Mouse (Mus musculus): Measurements from ENCODE around the gene Hoxa6. TPM values are rescaled to one million over a fixed set of nuclear protein-coding genes. Genes with fewer than 3 reads are reported as not detected.

Hoxa6 gene
- polyA plus RNA-seq, 1 experiment = 0.96 TPM

GRCm38 (mm10) chr6:52220003-52220864, 11.7 kb upstream of the Hoxa6 start:
- Histone ChIP-seq H3K4me3 (ENCODE audit: insufficient read depth, poor library complexity, severe bottlenecking) (peak overlapping the region; percentile 76), H3K36me3 (ENCODE audit: control insufficient read depth, insufficient read depth) (peaks cover 11% of the 10 kb centered on the region), H3ac (ENCODE audit: control insufficient read depth, insufficient read length, low read depth) (peak overlapping the region; percentile 44), H3K79me3 (ENCODE audit: low read depth) (peaks cover 33% of the 10 kb centered on the region), H3K27me3 (ENCODE audit: control insufficient read depth, insufficient read depth, insufficient read length) (no peaks in the 10 kb centered on the region), H3K79me2 (ENCODE audit: control insufficient read depth, insufficient read depth) (peaks cover 65% of the 10 kb centered on the region)
- TF ChIP-seq MYOG (IDR thresholded peaks at IDR 0.05; ENCODE audit: control insufficient read depth, extremely low read depth, insufficient read length) (no peak), CEBPB (IDR thresholded peaks at IDR 0.05; ENCODE audit: low read depth) (no peak), CTCF (IDR thresholded peaks at IDR 0.05; ENCODE audit: control insufficient read depth, insufficient read depth, insufficient read length) (no peak), USF1 (IDR thresholded peaks at IDR 0.05; ENCODE audit: low read depth) (no peak), MYOD1 (IDR thresholded peaks at IDR 0.05; ENCODE audit: control insufficient read depth, insufficient read length, low read depth) (no peak), FOSL1 (IDR thresholded peaks at IDR 0.05; ENCODE audit: insufficient read depth, low read length, poor library complexity, severe bottlenecking) (no peak), MAX (IDR thresholded peaks at IDR 0.05) (no peak)

GRCm38 (mm10) chr6:52219234-52219942, 10.9 kb upstream of the Hoxa6 start:
- Histone ChIP-seq H3K79me2 (ENCODE audit: control insufficient read depth, insufficient read depth) (peaks cover 65% of the 10 kb centered on the region), H3K79me3 (ENCODE audit: low read depth) (peaks cover 31% of the 10 kb centered on the region), H3ac (ENCODE audit: control insufficient read depth, insufficient read length, low read depth) (no peak overlapping the region), H3K36me3 (ENCODE audit: control insufficient read depth, insufficient read depth) (peaks cover 11% of the 10 kb centered on the region), H3K4me3 (ENCODE audit: insufficient read depth, poor library complexity, severe bottlenecking) (no peak overlapping the region), H3K27me3 (ENCODE audit: control insufficient read depth, insufficient read depth, insufficient read length) (no peaks in the 10 kb centered on the region)
- TF ChIP-seq USF1 (IDR thresholded peaks at IDR 0.05; ENCODE audit: low read depth) (no peak), CTCF (IDR thresholded peaks at IDR 0.05; ENCODE audit: control insufficient read depth, insufficient read depth, insufficient read length) (no peak), MYOG (IDR thresholded peaks at IDR 0.05; ENCODE audit: control insufficient read depth, extremely low read depth, insufficient read length) (no peak), MYOD1 (IDR thresholded peaks at IDR 0.05; ENCODE audit: control insufficient read depth, insufficient read length, low read depth) (no peak), FOSL1 (IDR thresholded peaks at IDR 0.05; ENCODE audit: insufficient read depth, low read length, poor library complexity, severe bottlenecking) (no peak), CEBPB (IDR thresholded peaks at IDR 0.05; ENCODE audit: low read depth) (no peak), MAX (IDR thresholded peaks at IDR 0.05) (no peak)

- H3K36me3 ChIP-seq (ENCODE audit: control insufficient read depth, insufficient read depth) = peaks cover 7% of the 10 kb centered on the region
- TF ChIP-seq CEBPB (IDR thresholded peaks at IDR 0.05; ENCODE audit: low read depth) = no peak
- no peak for TF ChIP-seq MYOG (IDR thresholded peaks at IDR 0.05; ENCODE audit: control insufficient read depth, extremely low read depth, insufficient read length)
- TF ChIP-seq MYOD1 (IDR thresholded peaks at IDR 0.05; ENCODE audit: control insufficient read depth, insufficient read length, low read depth) = no peak
- no peak for TF ChIP-seq USF1 (IDR thresholded peaks at IDR 0.05; ENCODE audit: low read depth)
- TF ChIP-seq MAX (IDR thresholded peaks at IDR 0.05) = no peak
- TF ChIP-seq FOSL1 (IDR thresholded peaks at IDR 0.05; ENCODE audit: insufficient read depth, low read length, poor library complexity, severe bottlenecking) = no peak
- TF ChIP-seq CTCF (IDR thresholded peaks at IDR 0.05; ENCODE audit: control insufficient read depth, insufficient read depth, insufficient read length) = no peak
- no peak overlapping the region for H3K4me3 ChIP-seq (ENCODE audit: insufficient read depth, poor library complexity, severe bottlenecking)
- peaks cover 64% of the 10 kb centered on the region for H3K79me2 ChIP-seq (ENCODE audit: control insufficient read depth, insufficient read depth)
- H3K79me3 ChIP-seq (ENCODE audit: low read depth) = peaks cover 25% of the 10 kb centered on the region
- no peaks in the 10 kb centered on the region for H3K27me3 ChIP-seq (ENCODE audit: control insufficient read depth, insufficient read depth, insufficient read length)
- H3ac ChIP-seq (ENCODE audit: control insufficient read depth, insufficient read length, low read depth) = no peak overlapping the region
Measured at GRCm38 (mm10) chr6:52218643-52219215, 10.2 kb upstream of the Hoxa6 start.

- peaks cover under 1% of the 10 kb centered on the region for H3K36me3 ChIP-seq (ENCODE audit: control insufficient read depth, insufficient read depth)
- peaks cover 58% of the 10 kb centered on the region for H3K79me2 ChIP-seq (ENCODE audit: control insufficient read depth, insufficient read depth)
- peak overlapping the region; percentile 5 for H3ac ChIP-seq (ENCODE audit: control insufficient read depth, insufficient read length, low read depth)
- H3K79me3 ChIP-seq (ENCODE audit: low read depth) = peaks cover 18% of the 10 kb centered on the region
- no peak overlapping the region for H3K4me3 ChIP-seq (ENCODE audit: insufficient read depth, poor library complexity, severe bottlenecking)
- TF ChIP-seq MYOD1 (IDR thresholded peaks at IDR 0.05; ENCODE audit: control insufficient read depth, insufficient read length, low read depth) = no peak
- TF ChIP-seq MAX (IDR thresholded peaks at IDR 0.05) = no peak
- no peak for TF ChIP-seq CEBPB (IDR thresholded peaks at IDR 0.05; ENCODE audit: low read depth)
- TF ChIP-seq MYOG (IDR thresholded peaks at IDR 0.05; ENCODE audit: control insufficient read depth, extremely low read depth, insufficient read length) = no peak
- TF ChIP-seq CTCF (IDR thresholded peaks at IDR 0.05; ENCODE audit: control insufficient read depth, insufficient read depth, insufficient read length) = no peak
- H3K27me3 ChIP-seq (ENCODE audit: control insufficient read depth, insufficient read depth, insufficient read length) = no peaks in the 10 kb centered on the region
Measured at GRCm38 (mm10) chr6:52217895-52218642, 9.5 kb upstream of the Hoxa6 start.

- peaks cover 57% of the 10 kb centered on the region for H3K79me2 ChIP-seq (ENCODE audit: control insufficient read depth, insufficient read depth)
- H3K27me3 ChIP-seq (ENCODE audit: control insufficient read depth, insufficient read depth, insufficient read length) = no peaks in the 10 kb centered on the region
- H3K36me3 ChIP-seq (ENCODE audit: control insufficient read depth, insufficient read depth) = no peaks in the 10 kb centered on the region
- peaks cover 15% of the 10 kb centered on the region for H3K79me3 ChIP-seq (ENCODE audit: low read depth)
- peak overlapping the region; percentile 57 for H3K4me3 ChIP-seq (ENCODE audit: insufficient read depth, poor library complexity, severe bottlenecking)
- TF ChIP-seq USF1 (IDR thresholded peaks at IDR 0.05; ENCODE audit: low read depth) (peak; percentile 96), MAX (IDR thresholded peaks at IDR 0.05) (no peak), CTCF (IDR thresholded peaks at IDR 0.05; ENCODE audit: control insufficient read depth, insufficient read depth, insufficient read length) (no peak), MYOG (IDR thresholded peaks at IDR 0.05; ENCODE audit: control insufficient read depth, extremely low read depth, insufficient read length) (no peak), MYOD1 (IDR thresholded peaks at IDR 0.05; ENCODE audit: control insufficient read depth, insufficient read length, low read depth) (no peak), CEBPB (IDR thresholded peaks at IDR 0.05; ENCODE audit: low read depth) (no peak)
- H3ac ChIP-seq (ENCODE audit: control insufficient read depth, insufficient read length, low read depth) = peak overlapping the region; percentile 66
Measured at GRCm38 (mm10) chr6:52217459-52217768, 8.9 kb upstream of the Hoxa6 start.
